8 mouse cellular contexts compared by ENCODE assay signal in the genomic region with DNA sequence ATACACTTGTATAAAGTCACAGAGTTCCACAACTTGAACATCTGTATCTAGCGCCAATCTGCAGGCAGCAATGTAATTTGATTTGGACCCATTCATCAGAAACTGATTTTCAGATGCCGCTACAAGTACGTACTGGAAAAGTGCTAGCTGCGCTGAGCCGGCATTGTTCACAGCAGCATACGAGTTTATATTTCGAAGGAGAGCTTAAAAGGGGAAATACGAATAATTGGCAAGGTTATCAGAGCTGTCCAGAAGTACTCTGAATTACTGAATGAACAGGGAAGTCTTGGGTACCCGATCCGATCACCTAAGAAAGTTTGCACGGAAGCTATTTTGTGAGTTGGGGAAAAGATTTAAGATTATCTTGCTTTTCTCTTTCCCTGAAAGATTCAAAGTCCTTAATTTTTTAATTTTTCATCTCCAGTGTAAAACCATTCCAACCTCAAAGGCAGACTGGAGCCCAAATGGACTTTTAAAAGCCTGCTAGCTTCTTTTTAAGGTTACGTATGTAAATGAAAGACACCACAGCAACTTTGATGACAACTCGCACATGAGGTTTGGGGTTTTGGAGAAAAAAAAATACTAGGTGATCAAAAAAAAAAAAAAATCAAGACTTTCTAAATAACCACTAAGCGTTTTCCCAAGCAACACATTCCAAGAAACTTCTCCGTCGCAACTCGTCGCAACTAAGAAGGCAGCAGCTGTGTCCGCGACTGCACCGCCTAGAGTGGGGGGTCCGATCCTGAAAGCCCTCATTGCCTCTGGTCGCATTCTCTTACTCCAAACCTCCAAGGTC. TPM values are rescaled to one million over a fixed set of nuclear protein-coding genes. Genes with fewer than 3 reads are reported as not detected.
DNase-seq lines count a peak whose midpoint lies in the region; ATAC-seq and TF ChIP-seq lines count a peak whose summit lies in the region.

No protein-coding gene starts in this region.

- 0 out of 2 replicates have a peak, but pooled peaks cover 3% of the 10 kb centered on the region for H3K36me3 ChIP-seq in kidney, postnatal 0 days (ENCODE audit: insufficient read depth, low read length)
- H3K36me3 ChIP-seq in hindbrain, embryonic 12.5 days, result no peaks in the 10 kb centered on the region
- H3K36me3 ChIP-seq in midbrain, embryonic 14.5 days (ENCODE audit: control insufficient read depth, insufficient read depth, low read length), result no peaks in the 10 kb centered on the region

- WGBS in kidney, postnatal 0 days, result 2% methylated on average over 23 of the region's 23 CpGs
- 10% methylated on average over 23 of the region's 23 CpGs for WGBS in hindbrain, embryonic 12.5 days
- 5% methylated on average over 23 of the region's 23 CpGs for WGBS in midbrain, embryonic 14.5 days

- H3K9me3 ChIP-seq in kidney, postnatal 0 days (replicated peaks; ENCODE audit: low read length), result no peaks in the 10 kb centered on the region
- H3K9me3 ChIP-seq in hindbrain, embryonic 12.5 days (replicated peaks), result no peaks in the 10 kb centered on the region
- H3K9me3 ChIP-seq in midbrain, embryonic 14.5 days (ENCODE audit: control insufficient read depth, low read length), result no peaks in the 10 kb centered on the region

- H3K27me3 ChIP-seq in kidney, postnatal 0 days (ENCODE audit: insufficient read depth, low read length), result no peaks in the 10 kb centered on the region
- peaks cover 11% of the 10 kb centered on the region for H3K27me3 ChIP-seq in hindbrain, embryonic 12.5 days
- no peaks in the 10 kb centered on the region for H3K27me3 ChIP-seq in midbrain, embryonic 14.5 days (ENCODE audit: control insufficient read depth, insufficient read depth, low read length)

- intact Hi-C loops in gastrocnemius, postnatal 36 days (cut with DNase I), result loop anchor here (5.0 kb wide), 3 partner anchors 75 to 135 kb away; a partner anchor contains a TSS

- no peak for ATAC-seq in kidney, postnatal 0 days (replicated peaks; ENCODE audit: low FRiP score, low read depth)
- ATAC-seq in hindbrain, embryonic 12.5 days (ENCODE audit: low FRiP score), result no peak
- no peak; the same call in 1 of the 2 replicates for ATAC-seq in midbrain, embryonic 14.5 days (ENCODE audit: low FRiP score, low TSS enrichment)
- no peak; the same call in 1 of the 2 replicates for ATAC-seq in megakaryocyte progenitor cell, adult 5-6 weeks (replicated peaks; ENCODE audit: poor library complexity)

- no peak for TF ChIP-seq CTCF in kidney, postnatal 0 days (IDR thresholded peaks at IDR 0.05; ENCODE audit: low read depth)
- TF ChIP-seq CTCF in bone marrow macrophage, adult 2 months (IDR thresholded peaks at IDR 0.05; ENCODE audit: low read depth, low read length), result no peak

- H3K4me2 ChIP-seq in kidney, postnatal 0 days (ENCODE audit: low read length), result peak overlapping the region; percentile 85
- H3K4me2 ChIP-seq in hindbrain, embryonic 12.5 days (replicated peaks), result peak overlapping the region; percentile 78
- H3K4me2 ChIP-seq in midbrain, embryonic 14.5 days (ENCODE audit: low read length), result peak overlapping the region; percentile 85

- H3K4me1 ChIP-seq in kidney, postnatal 0 days (replicated peaks; ENCODE audit: insufficient read depth, low read length), result no peaks in the 10 kb centered on the region
- H3K4me1 ChIP-seq in bone marrow macrophage, adult 2 months (ENCODE audit: control insufficient read depth, insufficient read depth, low read length), result peaks cover 14% of the 10 kb centered on the region
- H3K4me1 ChIP-seq in hindbrain, embryonic 12.5 days, result peaks cover 22% of the 10 kb centered on the region
- H3K4me1 ChIP-seq in midbrain, embryonic 14.5 days (ENCODE audit: control insufficient read depth, insufficient read depth, low read length), result peaks cover 19% of the 10 kb centered on the region

- H3K27ac ChIP-seq in kidney, postnatal 0 days, result peak overlapping the region; percentile 99
- H3K27ac ChIP-seq in bone marrow macrophage, adult 2 months (ENCODE audit: insufficient read depth, low read depth, low read length), result no peak overlapping the region
- H3K27ac ChIP-seq in hindbrain, embryonic 12.5 days, result 0 out of 2 replicates have a peak overlapping the region, but pooled peaks have one; percentile 98
- H3K27ac ChIP-seq in midbrain, embryonic 14.5 days (replicated peaks; ENCODE audit: low read depth, low read length), result peak overlapping the region; percentile 100

- peak overlapping the region; percentile 73 for H3K4me3 ChIP-seq in kidney, postnatal 0 days (replicated peaks; ENCODE audit: low read depth, low read length)
- peak overlapping the region; percentile 98 for H3K4me3 ChIP-seq in bone marrow macrophage, adult 2 months (ENCODE audit: insufficient read depth, low read length)
- H3K4me3 ChIP-seq in hindbrain, embryonic 12.5 days, result peak overlapping the region; percentile 97
- peak overlapping the region; percentile 91 for H3K4me3 ChIP-seq in midbrain, embryonic 14.5 days (replicated peaks; ENCODE audit: low read depth, low read length)

- no peak for TF ChIP-seq POLR2A in bone marrow macrophage, adult 2 months (IDR thresholded peaks at IDR 0.05; ENCODE audit: borderline replicate concordance, low read depth, low read length)

- peak overlapping the region; percentile 98 for H3K9ac ChIP-seq in kidney, postnatal 0 days (ENCODE audit: low read depth, low read length)
- H3K9ac ChIP-seq in hindbrain, embryonic 12.5 days, result peak overlapping the region; percentile 94
- peak overlapping the region; percentile 90 for H3K9ac ChIP-seq in midbrain, embryonic 14.5 days (replicated peaks; ENCODE audit: low read length)

- DNase-seq in kidney, postnatal 0 days (ENCODE audit: low spot score), result no peak
- DNase-seq in kidney, adult 11 months, result no peak
- peak; percentile 26 for DNase-seq in midbrain, embryonic 14.5 days
- DNase-seq in adrenal gland, adult 8-10 months, result no peak
- DNase-seq in gastrocnemius, postnatal 36 days, result no peak

RNA-seq across cellular contexts. Expression of a gene that starts 1.4 kb away (rescaled TPM):
- polyA plus RNA-seq in kidney, postnatal 0 days (2015; fragmentation: Nextera tagmentation; extraction: Ambion mirVana), result 28.8 and 29.9 TPM in 2 replicates
- polyA plus RNA-seq in bone marrow macrophage, adult 2 months (2012; ENCODE audit: insufficient read depth, insufficient read length, missing spikeins), result 41.4 and 44.5 TPM in 2 replicates
- 40.8 and 45.7 TPM in 2 replicates for polyA plus RNA-seq in hindbrain, embryonic 12.5 days (2016; fragmentation: Nextera tagmentation; extraction: Ambion mirVana)
- polyA plus RNA-seq in midbrain, embryonic 14.5 days (2014; fragmentation: Nextera tagmentation; extraction: Ambion mirVana), result 46.8 and 48.7 TPM in 2 replicates
- total RNA-seq in adrenal gland, adult 8-10 months (2022), result 10 to 100 TPM; 47.8 to 76.1 (median 57.0) TPM
- total RNA-seq in megakaryocyte progenitor cell, adult 5-6 weeks (2015), result 43.2 and 45.4 TPM in 2 replicates
- 11.5 and 25.0 TPM in 2 replicates for total RNA-seq in megakaryocyte progenitor cell, adult 5-6 weeks (2017)
- total RNA-seq in gastrocnemius, postnatal 36 days (2021), result 10 to 100 TPM; 30.4 to 35.4 TPM
